8 mouse cellular contexts compared by ENCODE assay signal in the genomic region with DNA sequence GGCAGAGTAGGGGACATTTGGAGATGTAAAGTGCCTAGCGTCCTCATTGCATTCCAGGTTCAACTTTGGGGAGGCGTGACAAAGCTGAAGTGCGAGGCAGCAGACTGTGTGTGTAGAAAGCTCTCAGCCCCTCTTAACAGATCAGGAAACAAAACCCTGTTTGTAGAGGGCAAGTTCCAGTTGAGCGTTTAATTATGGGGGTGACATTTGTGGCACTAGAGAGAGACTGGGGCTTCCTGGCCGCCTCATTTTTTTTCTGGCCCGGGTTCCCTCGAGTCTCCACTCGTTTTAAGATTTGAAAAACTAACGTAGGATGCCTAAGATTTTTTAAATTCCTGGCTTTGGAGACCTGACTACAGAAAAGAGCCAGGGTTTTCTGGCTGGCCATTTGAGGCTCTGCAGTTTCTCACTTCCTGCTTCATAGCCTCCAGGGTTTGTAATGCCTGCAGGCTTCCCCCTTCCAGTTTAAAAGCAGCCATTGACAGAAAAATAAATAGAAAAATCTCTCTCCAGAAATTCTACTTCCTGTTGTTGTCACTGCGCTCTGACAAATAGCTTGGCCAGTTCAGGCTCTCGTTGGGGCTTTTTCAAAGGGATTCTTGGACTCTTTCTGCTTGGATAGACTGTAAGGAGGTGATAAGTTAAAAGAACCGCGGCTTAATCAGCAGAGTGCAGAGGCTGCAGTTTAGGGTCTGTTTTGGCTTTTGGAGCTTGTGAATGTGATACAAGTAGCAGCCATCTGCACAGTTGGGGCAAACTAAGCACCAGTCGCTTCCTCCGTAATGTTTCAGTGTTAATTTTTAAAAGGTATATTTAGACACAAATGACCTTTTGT. TPM values are rescaled to one million over a fixed set of nuclear protein-coding genes. Genes with fewer than 3 reads are reported as not detected.
DNase-seq lines count a peak whose midpoint lies in the region; ATAC-seq and TF ChIP-seq lines count a peak whose summit lies in the region.

No protein-coding gene starts in this region.

- peak overlapping the region; percentile 47 for H3K4me2 ChIP-seq in kidney, embryonic 15.5 days

- H3K36me3 ChIP-seq in ES-Bruce4 (ENCODE audit: control insufficient read depth, insufficient read depth, low read length, poor library complexity, severe bottlenecking) (no peaks in the 10 kb centered on the region), macrophage (ENCODE audit: inconsistent target) (no peaks in the 10 kb centered on the region)
- H3K36me3 ChIP-seq in heart, embryonic 10.5 days, result no peaks in the 10 kb centered on the region
- no peaks in the 10 kb centered on the region for H3K36me3 ChIP-seq in kidney, embryonic 15.5 days

- no peaks in the 10 kb centered on the region for H3K9me3 ChIP-seq in ES-Bruce4 (replicated peaks; ENCODE audit: control insufficient read depth, insufficient read depth, low read length, poor library complexity, severe bottlenecking)
- H3K9me3 ChIP-seq in heart, embryonic 10.5 days, result no peaks in the 10 kb centered on the region
- no peaks in the 10 kb centered on the region for H3K9me3 ChIP-seq in kidney, embryonic 15.5 days (replicated peaks)

- H3K27me3 ChIP-seq in ES-Bruce4 (ENCODE audit: control insufficient read depth, insufficient read depth, low read length, poor library complexity, severe bottlenecking), result no peaks in the 10 kb centered on the region
- H3K27me3 ChIP-seq in heart, embryonic 10.5 days (ENCODE audit: insufficient read depth, poor library complexity, severe bottlenecking), result no peaks in the 10 kb centered on the region
- no peaks in the 10 kb centered on the region for H3K27me3 ChIP-seq in kidney, embryonic 15.5 days

- TF ChIP-seq POLR2A in ES-Bruce4 (IDR thresholded peaks at IDR 0.05; ENCODE audit: insufficient read depth, low read length), result no peak

- WGBS in heart, embryonic 10.5 days, result 6% methylated on average over 15 of the region's 15 CpGs
- 6% methylated on average over 15 of the region's 15 CpGs for WGBS in kidney, embryonic 15.5 days
- 17% methylated on average over 15 of the region's 15 CpGs for WGBS in macrophage (ENCODE audit: missing documents)

- ATAC-seq in common myeloid progenitor, adult 5-6 weeks (replicated peaks; ENCODE audit: low read depth, poor library complexity, severe bottlenecking), result peak; percentile 82
- ATAC-seq in kidney, embryonic 15.5 days (replicated peaks; ENCODE audit: low FRiP score), result peak; percentile 68; the same call in 1 of the 2 replicates

- TF ChIP-seq CTCF in ES-Bruce4 (IDR thresholded peaks at IDR 0.05; ENCODE audit: low read depth, low read length), result no peak

- no peak for TF ChIP-seq EP300 in ES-Bruce4 (IDR thresholded peaks at IDR 0.05; ENCODE audit: insufficient read depth, low read depth, low read length)

- DNase-seq in heart, embryonic 10.5 days (ENCODE audit: low spot score), result peak; percentile 85
- DNase-seq in thymus, postnatal 14 days, result no peak
- no peak for DNase-seq in cerebellum, postnatal 36 days
- DNase-seq in adrenal gland, postnatal 4 days (ENCODE audit: low spot score in 2 of 2), result no peak

- no peaks in the 10 kb centered on the region; the same call in 1 of the 2 replicates for H3K79me2 ChIP-seq in macrophage (ENCODE audit: inconsistent target)

- H3K27ac ChIP-seq in ES-Bruce4 (ENCODE audit: insufficient read depth, low read length), result peak overlapping the region; percentile 63
- H3K27ac ChIP-seq in heart, embryonic 10.5 days, result peak overlapping the region; percentile 86
- peak overlapping the region; percentile 92 for H3K27ac ChIP-seq in kidney, embryonic 15.5 days
- peak overlapping the region; percentile 33; the same call in 1 of the 2 replicates for H3K27ac ChIP-seq in macrophage

- H3K4me3 ChIP-seq in ES-Bruce4 (ENCODE audit: low read depth, low read length), result no peak overlapping the region
- peak overlapping the region; percentile 22 for H3K4me3 ChIP-seq in heart, embryonic 10.5 days
- no peak overlapping the region; the same call in 1 of the 2 replicates for H3K4me3 ChIP-seq in kidney, embryonic 15.5 days (replicated peaks)
- no peak overlapping the region for H3K4me3 ChIP-seq in macrophage (ENCODE audit: inconsistent target)

- no peak overlapping the region for H3K9ac ChIP-seq in ES-Bruce4 (ENCODE audit: low read depth, poor library complexity, severe bottlenecking)
- no peak overlapping the region for H3K9ac ChIP-seq in kidney, embryonic 15.5 days

- H3K4me1 ChIP-seq in ES-Bruce4 (ENCODE audit: control insufficient read depth, insufficient read depth, low read length), result peaks cover 8% of the 10 kb centered on the region
- peaks cover 77% of the 10 kb centered on the region for H3K4me1 ChIP-seq in heart, embryonic 10.5 days
- H3K4me1 ChIP-seq in kidney, embryonic 15.5 days, result peaks cover 75% of the 10 kb centered on the region

RNA-seq across cellular contexts. Expression of gene Igf1r, which starts 20.8 kb away (rescaled TPM):
- polyA plus RNA-seq in ES-Bruce4 (2011; ENCODE audit: insufficient read depth, insufficient read length, low read depth, missing spikeins) (58.4 and 62.0 TPM in 2 replicates), macrophage (2018) (3.0 to 4.7 TPM (median 3.2 TPM) in 3 replicates)
- total RNA-seq in common myeloid progenitor, adult 5-6 weeks (2017), result 31.7 and 35.9 TPM in 2 replicates
- 17.2 and 24.9 TPM in 2 replicates for polyA plus RNA-seq in heart, embryonic 10.5 days (2016; fragmentation: Nextera tagmentation; extraction: Ambion mirVana)
- polyA plus RNA-seq in kidney, embryonic 15.5 days (2015; fragmentation: Nextera tagmentation; extraction: Ambion mirVana), result 25.9 and 26.9 TPM in 2 replicates
- 10 to 100 TPM in 13 of 26 experiments, 1 to 10 TPM in 13; 3.9 to 38.6 (median 17.3) TPM for total RNA-seq in macrophage (2018; cell fraction: chromatin; rRNA removed)
- total RNA-seq in macrophage (2018; cell fraction: cytosol; rRNA removed), result 10 to 100 TPM in 1 of 26 experiments, 1 to 10 TPM in 20, under 1 TPM in 5; 0.47 to 10.0 (median 4.0) TPM
- total RNA-seq in macrophage (2018; cell fraction: nucleus; rRNA removed), result 10 to 100 TPM in 13 of 26 experiments, 1 to 10 TPM in 13; 3.1 to 32.8 (median 15.7) TPM
- 10 to 100 TPM; 71.9 to 75.8 TPM for total RNA-seq in adrenal gland, postnatal 4 days (2021)

Comparison
In these comparisons a context has a peak if more than half of its experiments do, and no peak if none do; other contexts are left out.
1. H3K27ac ChIP-seq: peak in every context shown above with its lines; median percentile 92 in kidney, embryonic 15.5 days; 86 in heart, embryonic 10.5 days; 63 in ES-Bruce4; 33 in macrophage.